Mouse (Mus musculus) olfactory bulb, adult 2 months (tissue): Measurements from ENCODE around the gene Clstn3.

Experiments
- CTCF ChIP-seq: fragments of 200-500 bp; IDR thresholded peaks from 2 replicates; pipeline ENCODE4 v1.5.1; 2012; ENCODE audit warnings: low read depth, mild to moderate bottlenecking, low read length, moderate library complexity; ENCODE audit not compliant: insufficient read depth
- POLR2A ChIP-seq: fragments of 200-500 bp; IDR thresholded peaks from 2 replicates; pipeline ENCODE4 v1.6.1; 2012; ENCODE audit warnings: mild to moderate bottlenecking, low read depth, low read length, moderate library complexity; ENCODE audit not compliant: insufficient read depth

- TF ChIP-seq CTCF (no peak), POLR2A (no peak)
Measured at GRCm38 (mm10) chr6:124481571-124481970, 17.0 kb upstream of the Clstn3 start.
